Mouse (Mus musculus) heart, embryonic 12.5 days (tissue): ENCODE measurements around the gene Rccd1. TPM values are rescaled to one million over a fixed set of nuclear protein-coding genes. Genes with fewer than 3 reads are reported as not detected.
A peak's percentile ranks its signal among the peaks of the same experiment; 100 is the strongest.
"Not testable (repeated sequence)": the region's sequence is repeated elsewhere in the genome, so short reads cannot be mapped to it uniquely, and the experiment has no call there.

Experiments
- ATAC-seq: fragments of 200-750 bp; cut with Nextera tagmentation; 2 replicates; pipeline ENCODE4 v1.8.0; 2017; ENCODE audit warnings: moderate TSS enrichment, moderate library complexity; ENCODE audit not compliant: insufficient number of reproducible peaks, low FRiP score
- H3K27ac ChIP-seq: fragments of 300-500 bp; sonication (generic); 2 replicates; pipeline ENCODE4 v1.5.1; 2016; ENCODE audit warnings: mild to moderate bottlenecking, moderate library complexity; ENCODE audit not compliant: poor library complexity, severe bottlenecking
- H3K27me3 ChIP-seq: fragments of 300-500 bp; sonication (generic); replicated peaks from 2 replicates; pipeline ENCODE4 v1.6.1; 2016; ENCODE audit warnings: mild to moderate bottlenecking, moderate library complexity
- H3K36me3 ChIP-seq: fragments of 300-500 bp; sonication (generic); 2 replicates; pipeline ENCODE4 v1.6.1; 2016; ENCODE audit warnings: mild to moderate bottlenecking, moderate library complexity
- H3K4me1 ChIP-seq: fragments of 300-500 bp; sonication (generic); replicated peaks from 2 replicates; pipeline ENCODE4 v1.6.1; 2016; ENCODE audit warnings: mild to moderate bottlenecking
- H3K4me2 ChIP-seq: fragments of 300-500 bp; sonication (generic); 2 replicates; pipeline ENCODE4 v1.6.1; 2016; ENCODE audit warnings: mild to moderate bottlenecking, moderate library complexity
- H3K4me3 ChIP-seq: fragments of 300-500 bp; sonication (generic); 2 replicates; pipeline ENCODE4 v1.5.1; 2016; ENCODE audit warnings: mild to moderate bottlenecking
- H3K9ac ChIP-seq: fragments of 300-500 bp; sonication (generic); 2 replicates; pipeline ENCODE4 v1.6.1; 2016; ENCODE audit warnings: mild to moderate bottlenecking, moderate library complexity
- H3K9me3 ChIP-seq: fragments of 300-500 bp; sonication (generic); replicated peaks from 2 replicates; pipeline ENCODE4 v1.6.1; 2016; ENCODE audit warnings: mild to moderate bottlenecking, moderate library complexity
- WGBS: fragments of 180-500 bp; shearing (Covaris S2); methylation state at CpG from one replicate; pipeline ENCODE4 v1.1.7; 2016; 5-methylcytosine and 5-hydroxymethylcytosine counted together
- polyA plus RNA-seq: library from polyadenylated mRNA; unstranded; fragments of >200 nt; fragmentation: Nextera tagmentation; extraction: Ambion mirVana; gene quantifications from 2 replicates; pipeline ENCODE4 v1.2.1, GENCODE M21; 2016

Gene Rccd1
- polyA plus RNA-seq, 1 experiment from 2014 or later: 6.1 TPM

DNA sequence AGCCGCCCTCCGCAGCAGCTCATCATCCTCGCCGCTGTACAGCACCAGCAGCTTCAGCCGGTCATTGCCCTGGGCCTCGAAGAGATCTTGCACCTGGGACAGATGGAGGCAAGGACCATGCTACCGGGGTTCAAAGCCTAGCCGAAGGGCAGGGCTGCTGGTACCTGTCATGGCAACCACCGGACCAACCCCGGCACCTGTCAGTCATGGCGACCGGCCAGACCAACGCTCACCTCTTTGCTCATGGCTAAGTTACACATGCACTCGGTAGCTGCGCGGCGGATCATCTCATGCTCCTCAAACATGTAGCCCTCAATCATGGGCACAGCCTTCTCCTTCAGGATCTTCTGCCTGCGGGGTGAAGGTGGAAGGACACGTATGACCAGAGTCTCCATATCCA, 1.8 kb upstream of the Rccd1 start:
- Histone ChIP-seq H3K9me3 (no peaks in the 10 kb centered on the region), H3K4me3 (no peak overlapping the region), H3K27me3 (no peaks in the 10 kb centered on the region), H3K4me2 (no peak overlapping the region), H3K9ac (no peak overlapping the region), H3K27ac (no peak overlapping the region), H3K4me1 (peaks cover 12% of the 10 kb centered on the region), H3K36me3 (peaks cover 65% of the 10 kb centered on the region)
- no peak for ATAC-seq
- 93% methylated on average over 19 of the region's 19 CpGs for WGBS

DNA sequence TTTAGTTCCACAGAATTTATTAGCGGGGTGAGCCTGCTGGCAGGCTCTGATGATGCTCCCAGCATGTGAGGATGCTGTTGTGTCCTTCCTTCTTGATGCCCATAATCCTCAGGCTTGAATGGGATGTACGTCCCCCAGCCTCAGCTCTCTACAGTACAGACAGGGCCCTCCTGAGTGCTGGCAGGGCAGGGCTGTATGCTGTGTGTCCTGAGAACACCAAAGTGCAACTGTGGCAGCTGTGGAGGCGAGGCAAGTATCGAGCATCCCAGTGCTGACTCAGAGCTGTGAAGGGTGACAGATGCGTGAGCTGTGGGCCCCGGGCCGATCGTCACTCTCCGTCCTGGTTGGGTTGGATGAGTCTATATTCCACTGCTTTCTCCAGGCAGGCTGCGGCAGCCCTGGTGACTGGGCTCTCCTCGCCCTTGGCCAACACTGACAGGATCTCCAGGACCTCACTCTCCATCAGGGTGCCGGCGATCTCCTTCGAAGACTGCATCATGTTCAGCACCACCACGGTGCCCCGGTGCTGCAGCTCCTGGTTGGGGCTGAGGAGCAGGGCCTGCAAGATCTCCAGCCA, 1.1 kb upstream of the Rccd1 start:
- peaks cover 14% of the 10 kb centered on the region for H3K4me1 ChIP-seq

DNA sequence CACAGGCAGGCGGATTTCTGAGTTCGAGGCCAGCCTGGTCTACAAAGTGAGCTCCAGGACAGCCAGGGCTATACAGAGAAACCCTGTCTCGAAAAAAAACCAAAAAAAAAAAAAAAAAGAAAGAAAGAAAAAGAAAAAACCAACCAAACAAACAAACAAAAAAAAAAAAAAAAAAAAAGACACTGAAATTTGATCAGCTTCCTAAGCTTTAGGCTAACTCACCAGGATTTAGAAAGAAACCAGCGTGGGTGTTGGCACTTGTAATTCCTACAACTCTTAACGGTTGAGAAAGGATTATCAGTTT, 514 bp upstream of the Rccd1 start:
- peak overlapping the region; percentile 92 for H3K27ac ChIP-seq
- H3K27me3 ChIP-seq, H3K9ac ChIP-seq, ATAC-seq, H3K9me3 ChIP-seq, H3K4me3 ChIP-seq: not testable (repeated sequence)
- 49% methylated on average over 5 of the region's 5 CpGs for WGBS
- H3K4me1 ChIP-seq: peaks cover 20% of the 10 kb centered on the region
- H3K36me3 ChIP-seq: peaks cover 64% of the 10 kb centered on the region
- H3K4me2 ChIP-seq: peak overlapping the region; percentile 90; the same call in 1 of the 2 replicates

More for the DNA sequence above, 1.1 kb upstream of the Rccd1 start:
- Histone ChIP-seq H3K36me3 (peaks cover 65% of the 10 kb centered on the region), H3K4me3 (no peak overlapping the region), H3K27ac (0 out of 2 replicates have a peak overlapping the region, but pooled peaks have one; percentile 10), H3K9me3 (no peaks in the 10 kb centered on the region), H3K27me3 (no peaks in the 10 kb centered on the region), H3K9ac (no peak overlapping the region), H3K4me2 (no peak overlapping the region)
- no peak for ATAC-seq
- 92% methylated on average over 16 of the region's 16 CpGs for WGBS

DNA sequence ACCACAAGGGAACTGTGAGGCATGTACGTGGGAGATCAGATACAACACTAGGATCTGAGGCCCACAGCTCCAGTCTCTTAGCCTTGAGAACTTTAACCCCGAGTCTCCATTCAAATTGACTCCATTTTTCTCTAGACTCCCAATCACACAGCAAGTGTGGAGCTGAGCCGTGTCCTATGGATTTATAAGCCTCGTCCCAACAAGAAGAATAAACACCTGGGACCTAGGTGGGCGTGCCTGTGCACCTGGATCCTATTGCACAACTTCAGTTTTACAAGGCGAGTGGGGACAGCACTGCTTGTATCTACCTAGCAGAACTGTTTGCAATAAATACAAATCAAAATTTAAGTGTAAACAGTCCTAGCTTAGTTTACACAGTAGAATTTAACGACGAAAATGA, 918 bp downstream of the Rccd1 start:
- no peaks in the 10 kb centered on the region for H3K9me3 ChIP-seq
- peaks cover 57% of the 10 kb centered on the region for H3K36me3 ChIP-seq
- H3K27ac ChIP-seq: peak overlapping the region; percentile 92; the same call in 1 of the 2 replicates
- peak overlapping the region; percentile 75 for H3K9ac ChIP-seq
- H3K4me1 ChIP-seq: peaks cover 34% of the 10 kb centered on the region
- peak overlapping the region; percentile 71 for H3K4me3 ChIP-seq
- no peak for ATAC-seq
- no peaks in the 10 kb centered on the region for H3K27me3 ChIP-seq
- WGBS: 18% methylated on average over 8 of the region's 8 CpGs
- H3K4me2 ChIP-seq: peak overlapping the region; percentile 90

DNA sequence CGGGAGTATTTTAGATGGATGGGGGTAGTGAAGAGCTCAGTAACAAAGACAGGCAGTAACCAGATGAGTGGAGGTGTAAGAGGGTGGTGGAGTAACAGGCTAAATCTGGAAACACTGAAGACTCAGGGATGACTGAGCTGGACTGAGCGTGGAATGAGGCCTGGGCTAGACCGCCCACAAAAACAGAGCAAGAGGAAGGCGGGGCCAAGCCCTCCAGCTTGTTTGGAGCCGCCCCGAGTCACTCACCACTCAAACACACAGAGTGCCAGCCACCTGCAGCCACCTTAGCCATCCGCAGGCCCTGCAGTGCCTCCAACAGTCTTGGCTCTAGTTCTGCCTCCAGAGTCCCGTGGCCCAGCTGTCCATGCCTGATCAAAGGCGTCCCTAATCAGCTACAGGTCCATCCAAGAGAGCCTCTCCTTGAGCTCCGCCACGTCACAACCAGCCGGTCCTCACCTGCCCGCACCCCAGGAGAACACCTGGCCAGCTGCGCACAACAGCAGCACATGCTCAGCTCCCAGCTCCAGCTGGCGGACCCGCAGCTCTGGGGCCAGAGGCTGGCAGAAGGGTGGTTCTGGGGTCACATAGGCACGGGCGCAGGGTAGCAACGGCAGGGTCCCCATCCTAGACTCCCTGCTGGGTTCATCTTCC, 4.3 kb downstream of the Rccd1 start:
- Histone ChIP-seq H3K27ac (peak overlapping the region; percentile 66; the same call in 1 of the 2 replicates), H3K9ac (0 out of 2 replicates have a peak overlapping the region, but pooled peaks have one; percentile 5), H3K4me3 (no peak overlapping the region), H3K4me1 (peaks cover 34% of the 10 kb centered on the region), H3K9me3 (no peaks in the 10 kb centered on the region), H3K27me3 (no peaks in the 10 kb centered on the region), H3K4me2 (no peak overlapping the region), H3K36me3 (peaks cover 48% of the 10 kb centered on the region)
- 76% methylated on average over 19 of the region's 19 CpGs for WGBS
- no peak for ATAC-seq

DNA sequence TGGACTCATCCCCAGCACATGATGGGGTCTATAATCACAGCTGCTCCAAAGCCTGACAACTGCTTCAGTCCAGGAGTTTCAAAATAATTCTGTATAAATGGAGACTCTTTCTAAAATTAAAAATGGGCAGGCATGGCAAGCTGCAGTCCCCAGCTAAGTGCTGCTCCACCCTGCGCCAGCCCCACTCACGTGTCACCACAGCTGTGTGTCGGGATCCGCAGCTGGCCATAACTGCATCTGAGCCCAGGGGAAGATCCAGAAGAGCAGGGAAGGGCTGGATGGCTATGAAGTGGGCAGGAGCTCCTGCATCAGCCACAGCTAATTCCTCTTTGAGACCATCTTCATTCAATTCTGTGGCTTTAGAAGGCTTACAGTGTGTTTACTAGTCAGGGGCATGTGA, 5.6 kb downstream of the Rccd1 start:
- Histone ChIP-seq H3K36me3 (peaks cover 60% of the 10 kb centered on the region), H3K27ac (peak overlapping the region; percentile 66; the same call in 1 of the 2 replicates), H3K9me3 (no peaks in the 10 kb centered on the region), H3K4me1 (peaks cover 34% of the 10 kb centered on the region), H3K4me3 (no peak overlapping the region), H3K9ac (peak overlapping the region; percentile 23; the same call in 1 of the 2 replicates), H3K4me2 (no peak overlapping the region), H3K27me3 (no peaks in the 10 kb centered on the region)
- whole genome bisulfite sequencing: 87% methylated on average over 4 of the region's 4 CpGs
- no peak for ATAC-seq

DNA sequence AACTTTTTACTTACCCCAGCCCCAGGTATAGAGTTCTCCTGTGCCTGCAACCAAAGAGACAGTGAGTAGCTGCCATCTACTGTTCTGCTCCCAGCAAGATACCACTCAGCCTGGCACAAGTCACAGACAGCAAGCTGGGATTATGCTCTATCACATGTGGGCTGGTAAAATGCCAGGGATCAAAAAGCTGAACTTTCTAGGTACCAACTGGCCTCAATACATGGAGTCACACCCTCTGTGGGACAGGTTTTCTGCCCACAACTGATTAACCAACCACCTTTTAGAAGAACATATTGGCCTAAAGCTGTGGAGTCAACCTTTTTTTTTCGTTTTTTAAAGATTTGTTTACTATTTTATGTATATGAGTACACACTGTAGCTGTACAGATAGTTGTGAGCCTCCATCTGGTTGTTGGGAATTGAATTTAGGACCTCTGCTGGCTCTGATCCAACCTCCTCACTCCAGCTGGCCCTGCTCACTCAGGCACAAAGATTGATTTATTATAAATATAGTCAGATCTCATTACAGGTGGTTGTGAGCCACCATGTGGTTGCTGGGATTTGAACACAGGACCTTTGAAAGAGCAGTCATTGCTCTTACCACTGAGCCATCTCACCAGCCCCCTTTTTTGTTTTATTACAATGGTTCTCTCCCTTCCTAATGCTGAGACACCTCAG, 6.7 kb downstream of the Rccd1 start:
- 83% methylated on average over 1 of the region's 1 CpGs for WGBS

DNA sequence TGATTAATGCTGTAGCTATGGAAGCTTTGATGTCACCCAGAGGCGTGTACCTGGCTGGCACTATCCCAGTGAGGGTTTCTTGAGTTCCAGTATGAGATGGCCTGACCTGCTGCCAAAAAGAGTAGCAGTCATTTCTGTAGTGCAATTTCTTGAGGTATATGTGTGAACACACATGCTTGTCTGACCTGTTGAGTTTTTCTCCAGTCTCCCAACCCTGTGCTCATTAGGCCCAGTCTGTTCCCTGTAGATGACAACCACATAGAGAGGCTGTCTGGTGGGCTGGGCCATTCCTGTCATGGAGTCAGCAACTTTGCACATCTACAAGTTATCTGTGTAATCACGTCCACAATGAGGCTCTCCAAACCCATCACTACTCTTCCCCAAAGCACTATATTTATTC, 8.5 kb downstream of the Rccd1 start:
- Histone ChIP-seq H3K4me3 (no peak overlapping the region), H3K9me3 (no peaks in the 10 kb centered on the region), H3K27me3 (no peaks in the 10 kb centered on the region), H3K9ac (no peak overlapping the region), H3K4me1 (peaks cover 22% of the 10 kb centered on the region), H3K36me3 (peaks cover 80% of the 10 kb centered on the region), H3K27ac (no peak overlapping the region), H3K4me2 (no peak overlapping the region)
- no peak for ATAC-seq
- 80% methylated on average over 2 of the region's 2 CpGs for WGBS

More for the DNA sequence above, 6.7 kb downstream of the Rccd1 start:
- Histone ChIP-seq H3K27me3 (no peaks in the 10 kb centered on the region), H3K4me1 (peaks cover 25% of the 10 kb centered on the region), H3K9ac (no peak overlapping the region), H3K27ac (no peak overlapping the region), H3K4me2 (no peak overlapping the region), H3K36me3 (peaks cover 71% of the 10 kb centered on the region), H3K4me3 (no peak overlapping the region), H3K9me3 (no peaks in the 10 kb centered on the region)
- ATAC-seq: no peak

DNA sequence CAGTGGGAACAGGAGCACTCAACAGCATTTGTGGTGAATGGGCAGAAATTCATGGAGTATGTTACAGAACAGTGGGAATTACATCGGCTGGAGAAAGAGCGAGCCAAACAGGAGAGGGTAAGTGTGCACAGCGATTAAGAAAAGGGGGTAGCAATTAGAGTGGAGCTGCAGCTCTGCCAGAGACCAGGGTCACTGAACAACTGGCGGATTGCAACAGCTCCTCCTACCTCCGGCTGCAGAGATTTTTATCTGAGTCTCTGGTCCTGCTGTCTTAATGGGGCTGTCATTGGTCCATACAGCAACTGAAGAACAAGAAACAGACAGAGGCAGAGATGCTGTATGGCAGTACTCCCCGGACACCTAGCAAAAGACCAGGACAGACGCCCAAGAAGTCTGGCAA, 13.5 kb downstream of the Rccd1 start:
- no peak for ATAC-seq
- H3K36me3 ChIP-seq: peaks cover 94% of the 10 kb centered on the region
- no peaks in the 10 kb centered on the region for H3K27me3 ChIP-seq
- no peaks in the 10 kb centered on the region for H3K9me3 ChIP-seq
- no peak overlapping the region for H3K4me3 ChIP-seq
- H3K4me2 ChIP-seq: no peak overlapping the region
- H3K27ac ChIP-seq: no peak overlapping the region
- H3K4me1 ChIP-seq: no peaks in the 10 kb centered on the region
- no peak overlapping the region for H3K9ac ChIP-seq
- 77% methylated on average over 7 of the region's 7 CpGs for WGBS

DNA sequence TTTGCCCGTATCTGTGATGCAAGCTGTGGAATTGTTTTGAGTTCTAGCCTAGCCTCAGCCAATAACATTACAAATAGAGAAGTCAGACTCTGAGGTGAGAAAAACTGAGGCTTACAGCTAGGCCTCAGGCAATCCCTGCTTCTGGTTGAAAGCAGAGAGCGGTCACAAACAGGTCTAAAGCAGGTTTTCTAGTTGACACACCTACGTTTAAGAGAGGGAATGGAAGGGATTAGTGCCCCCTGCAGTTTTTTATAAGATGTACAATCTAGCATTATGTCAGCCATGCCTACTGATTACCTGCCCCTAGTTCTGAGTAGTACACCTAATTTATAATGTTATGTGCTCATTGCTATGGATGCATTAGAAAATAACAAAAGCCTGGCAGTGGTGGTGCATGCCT, 16.5 kb downstream of the Rccd1 start:
- H3K4me1 ChIP-seq: no peaks in the 10 kb centered on the region
- WGBS: 83% methylated on average over 3 of the region's 3 CpGs
- H3K4me2 ChIP-seq: no peak overlapping the region
- no peak overlapping the region for H3K27ac ChIP-seq
- H3K36me3 ChIP-seq: peaks cover 93% of the 10 kb centered on the region
- no peak for ATAC-seq
- H3K9me3 ChIP-seq: no peaks in the 10 kb centered on the region
- H3K4me3 ChIP-seq: no peak overlapping the region
- no peaks in the 10 kb centered on the region for H3K27me3 ChIP-seq
- no peak overlapping the region for H3K9ac ChIP-seq

DNA sequence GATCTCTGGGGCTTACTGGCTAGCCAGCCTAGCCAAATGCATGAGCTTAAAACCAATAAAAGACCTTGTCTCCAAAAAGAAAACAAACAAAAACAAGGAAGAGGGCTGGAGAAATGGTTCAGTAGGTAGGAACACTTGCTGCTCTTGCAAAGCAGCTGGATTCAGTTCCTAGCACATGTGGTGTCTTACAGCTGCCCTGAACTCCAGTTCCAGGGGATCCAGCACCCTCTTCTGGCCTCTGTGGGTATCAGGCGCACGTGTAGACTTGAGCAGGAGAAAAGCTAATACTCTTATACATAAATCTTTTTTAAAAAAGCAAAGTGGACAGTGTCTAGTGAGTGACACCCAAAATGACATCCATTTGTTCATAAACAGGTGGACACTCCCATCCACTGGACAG, 22.7 kb downstream of the Rccd1 start:
- 91% methylated on average over 2 of the region's 2 CpGs for WGBS
- no peak for ATAC-seq

More for the DNA sequence above, 22.7 kb downstream of the Rccd1 start:
- H3K4me2 ChIP-seq: no peak overlapping the region
- H3K4me1 ChIP-seq: peaks cover 12% of the 10 kb centered on the region
- peaks cover 73% of the 10 kb centered on the region for H3K36me3 ChIP-seq
- no peak overlapping the region for H3K27ac ChIP-seq
- no peak overlapping the region for H3K4me3 ChIP-seq
- no peak overlapping the region for H3K9ac ChIP-seq
- no peaks in the 10 kb centered on the region for H3K9me3 ChIP-seq
- no peaks in the 10 kb centered on the region for H3K27me3 ChIP-seq
